Mouse (Mus musculus) heart, adult 8-10 months (tissue): ENCODE data around the gene Erp44. TPM values are rescaled to one million over a fixed set of nuclear protein-coding genes. Genes with fewer than 3 reads are reported as not detected.

Experiments
- DNase-seq: peaks from one replicate; pipeline ENCODE4 v3.0.0; 2022; ENCODE audit warnings: low spot score
- microRNA-seq: library from miRNA; unstranded; fragments of <30 nt; microRNA quantifications from one replicate; pipeline ENCODE4 v1.2.0, GENCODE M21; 2022
- total RNA-seq, 4 experiments: library from RNA; stranded (reverse); gene quantifications; 2 replicates each; pipeline ENCODE4 v1.2.4; 2022

The Erp44 gene
- total RNA-seq, 4 experiments from 2014 or later, result 23.4 to 27.4 (median 25.4) TPM

DNA sequence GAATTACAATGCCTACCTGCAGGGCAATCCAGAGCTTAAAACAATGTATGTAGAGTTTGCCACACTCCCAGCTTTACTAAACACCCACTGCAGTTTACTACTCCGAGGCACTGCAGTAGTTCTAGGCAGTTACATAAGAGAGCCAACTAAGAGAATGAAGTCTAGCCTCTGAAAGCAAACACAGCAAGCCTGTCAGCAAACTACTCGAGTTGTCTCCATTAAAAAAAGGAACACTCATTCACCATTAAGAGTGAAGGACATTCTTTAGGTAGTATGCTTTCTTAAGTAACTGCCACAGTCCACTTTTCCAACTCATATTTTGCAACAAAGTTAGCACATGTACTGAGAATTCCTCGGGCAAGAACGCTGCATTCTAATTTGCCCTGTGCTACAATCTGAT lies 40.3 kb downstream of the Erp44 start:
- no peak for DNase-seq

DNA sequence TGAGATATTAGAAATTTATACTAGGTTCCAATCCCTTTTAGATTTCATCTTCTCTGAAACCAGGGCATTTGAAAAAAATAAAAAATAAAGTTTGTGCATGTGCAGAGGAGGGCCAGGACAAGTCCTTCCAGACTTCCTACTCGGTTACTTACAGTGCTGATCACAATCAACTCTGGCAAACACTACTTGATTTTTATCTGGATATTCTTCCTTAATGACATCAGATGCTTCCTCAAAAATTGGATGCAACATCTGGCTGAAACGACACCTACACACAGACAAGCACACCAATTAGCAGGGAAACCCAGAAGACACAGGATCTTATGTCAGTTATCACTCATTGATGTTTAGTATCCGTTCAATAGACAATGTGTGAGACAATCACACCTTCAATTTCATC lies 42.6 kb downstream of the Erp44 start:
- DNase-seq, result no peak

- DNase-seq, result no peak
These were observed 52.6 kb downstream of the Erp44 start for GRCm38 (mm10) chr4:48226800-48227199.

DNA sequence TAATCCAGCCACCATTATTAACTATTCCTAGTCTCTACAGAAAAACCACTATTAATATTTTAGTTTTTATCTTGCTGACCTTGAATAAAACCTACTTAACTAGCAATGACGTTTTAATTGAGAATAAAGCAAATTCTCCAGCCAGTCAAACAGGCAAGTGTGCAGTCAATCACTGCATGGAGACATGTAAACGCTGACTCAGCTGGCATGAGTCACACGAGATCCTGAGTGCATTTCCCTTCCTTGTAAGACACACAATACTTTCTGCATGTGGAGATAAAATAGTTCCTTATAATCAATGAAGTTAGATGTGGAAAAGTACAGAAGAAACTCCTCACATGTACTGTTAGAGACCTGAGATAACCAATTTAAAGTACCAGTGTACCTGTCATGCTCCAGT lies 53.8 kb downstream of the Erp44 start:
- DNase-seq, result no peak

DNA sequence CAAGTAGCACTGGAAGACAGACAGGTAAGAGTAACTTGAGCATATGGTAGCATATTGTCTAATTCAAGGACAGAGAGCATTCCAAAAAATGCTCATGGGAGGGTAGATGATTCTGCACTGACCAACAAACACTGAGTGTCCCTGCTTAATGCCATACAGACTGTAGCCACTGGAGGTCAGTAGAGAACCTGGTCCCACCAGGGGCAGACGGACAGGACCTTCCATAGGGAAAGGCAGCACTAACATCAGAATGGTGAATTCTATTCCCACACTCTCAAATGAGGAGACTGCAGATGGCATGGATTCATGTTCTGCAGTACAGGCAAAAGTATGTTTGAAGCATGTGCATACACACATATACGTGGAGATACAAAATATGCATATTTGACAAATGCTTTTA lies 54.2 kb downstream of the Erp44 start:
- DNase-seq, result peak; percentile 77

DNA sequence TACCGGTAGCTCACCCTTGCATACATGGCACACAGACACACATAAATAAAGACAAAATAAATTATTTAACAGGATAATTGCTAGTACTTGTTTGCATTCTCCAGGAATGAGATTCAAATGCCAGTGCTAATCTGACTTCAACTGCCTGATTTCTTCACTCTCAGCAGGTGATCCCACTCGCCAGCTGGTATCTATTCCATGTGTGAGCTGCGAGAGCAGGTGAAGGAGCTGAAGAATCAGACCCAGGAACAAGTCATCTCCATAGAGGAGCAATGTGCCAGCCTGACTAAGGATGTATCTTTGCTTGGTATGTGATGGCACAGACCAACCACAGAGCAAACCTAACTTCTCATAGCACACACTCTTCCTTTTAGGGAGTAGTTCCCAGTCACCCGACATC lies 75.8 kb downstream of the Erp44 start:
- no peak for DNase-seq

DNA sequence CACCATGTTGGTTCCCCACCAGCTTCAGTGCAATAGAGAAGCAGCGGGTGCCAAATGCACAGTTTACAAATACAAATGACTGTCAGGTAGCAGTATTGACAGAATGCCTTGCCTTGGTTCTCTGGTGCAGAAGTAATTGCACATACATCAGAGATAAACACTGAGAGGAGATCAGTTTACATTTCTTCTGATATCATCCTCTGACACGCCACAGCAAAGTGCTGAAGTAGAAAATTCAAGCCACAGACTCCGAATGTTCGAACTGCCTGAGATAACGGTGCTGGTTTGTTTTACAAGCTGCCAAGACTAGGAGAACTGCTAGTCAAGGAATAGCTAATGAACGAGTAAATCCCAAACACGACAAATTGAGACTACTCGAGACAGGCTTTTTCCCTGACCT lies 80.9 kb downstream of the Erp44 start:
- no peak for DNase-seq

DNA sequence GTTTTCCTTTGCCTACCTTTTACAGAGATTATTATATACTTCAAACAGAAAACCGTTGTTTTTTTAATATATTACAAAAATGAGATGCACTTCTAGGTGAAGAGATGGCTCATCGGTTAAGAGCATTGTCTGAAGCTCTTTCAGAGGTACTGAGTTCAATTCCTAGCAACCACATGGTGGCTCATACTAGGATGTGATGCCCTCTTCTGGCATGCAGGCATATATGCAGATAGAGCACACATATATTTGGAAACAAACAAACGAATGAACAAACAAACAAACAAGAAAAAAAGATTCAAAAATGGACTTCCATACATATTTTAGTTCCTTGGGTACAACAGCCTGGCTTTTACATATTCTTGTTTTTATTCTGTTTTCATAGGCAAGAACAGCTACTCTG lies 81.4 kb downstream of the Erp44 start:
- no peak for DNase-seq

- DNase-seq, result no peak
These were observed 97.1 kb downstream of the Erp44 start for GRCm38 (mm10) chr4:48182115-48182806.

DNA sequence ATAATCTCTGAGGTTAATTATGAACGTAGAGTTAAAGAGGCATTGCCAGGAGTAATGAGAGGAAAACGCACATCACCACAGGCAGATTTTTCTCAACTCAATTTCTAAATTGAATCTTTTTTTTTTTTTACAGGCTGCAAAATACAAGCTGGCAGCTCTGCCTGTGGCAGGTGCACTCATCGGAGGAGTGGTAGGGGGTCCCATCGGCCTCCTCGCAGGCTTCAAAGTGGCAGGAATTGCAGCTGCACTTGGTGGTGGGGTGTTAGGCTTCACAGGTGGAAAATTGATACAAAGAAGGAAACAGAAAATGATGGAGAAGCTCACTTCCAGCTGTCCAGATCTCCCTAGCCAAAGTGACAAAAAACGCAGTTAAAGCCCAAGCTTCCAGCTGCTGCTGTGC lies 98.0 kb downstream of the Erp44 start:
- no peak for DNase-seq

DNA sequence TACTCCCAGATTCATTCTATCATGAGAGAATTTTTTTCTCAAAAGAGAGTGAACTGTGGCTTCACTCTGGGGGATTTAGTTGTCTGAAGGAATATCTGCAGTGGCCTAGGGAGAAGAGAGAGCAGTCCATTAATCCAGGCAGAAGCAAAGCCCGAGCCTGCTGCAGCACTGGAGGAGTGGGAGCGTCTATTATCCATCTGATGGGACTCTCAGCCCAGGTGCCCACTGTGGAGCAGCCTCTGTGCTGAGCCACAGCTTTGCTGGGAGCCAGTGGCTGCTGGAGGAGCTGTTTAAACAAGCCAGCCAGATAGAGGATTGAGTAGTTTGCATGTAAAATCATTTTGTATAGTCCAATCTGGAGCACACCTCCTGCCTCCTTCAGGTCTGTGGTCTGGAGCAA lies 98.4 kb downstream of the Erp44 start:
- DNase-seq, result no peak

- no peak for DNase-seq
These were observed 103.7 kb downstream of the Erp44 start for GRCm38 (mm10) chr4:48175666-48176065.

DNA sequence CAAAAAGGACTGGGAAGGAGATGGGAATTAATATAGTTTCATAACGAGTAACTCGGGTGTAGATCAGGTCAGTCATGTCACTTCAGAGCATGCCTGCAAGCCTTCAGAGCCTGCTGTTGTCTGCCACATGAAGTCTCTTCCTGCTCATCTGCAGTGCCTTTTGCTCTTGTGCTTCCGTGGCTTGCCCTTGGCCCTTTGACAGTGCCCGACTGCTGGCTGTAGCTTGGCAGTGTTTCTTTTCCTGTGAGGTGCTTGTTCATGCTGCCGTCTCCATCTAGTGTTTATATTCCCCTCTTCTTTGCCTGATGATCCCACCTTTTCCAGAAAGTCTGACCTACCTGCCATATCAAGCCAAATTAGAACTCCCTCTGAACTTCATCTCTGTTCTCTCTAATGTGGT lies 115.5 kb downstream of the Erp44 start:
- no peak for DNase-seq

- no peak for DNase-seq
These were observed 119.0 kb downstream of the Erp44 start for GRCm38 (mm10) chr4:48160386-48160785.

GRCm38 (mm10) chr4:48155864-48156263 lies 123.5 kb downstream of the Erp44 start:
- no peak for DNase-seq

- DNase-seq, result no peak
These were observed 126.1 kb downstream of the Erp44 start for GRCm38 (mm10) chr4:48153229-48153628.

GRCm38 (mm10) chr4:48149492-48149891 lies 129.9 kb downstream of the Erp44 start:
- no peak for DNase-seq

Small RNA genes within 50 kb of the gene (microRNA-seq; reads per million reads assigned to microRNA genes)
- gene Mir1958, result not detected

Other genes starting within 250 kb of the Erp44 start
- gene Nr4a3, start 234.4 kb downstream of the Erp44 start, total RNA-seq, result 1 to 10 TPM; 1.5 to 4.7 (median 2.9) TPM
- gene Stx17, start 154.6 kb downstream of the Erp44 start, total RNA-seq, result 10 to 100 TPM; 21.9 to 32.9 (median 29.3) TPM
- gene Invs, start 202 bp upstream of the Erp44 start, total RNA-seq, result 1 to 10 TPM; 2.0 to 2.6 (median 2.4) TPM
- 10 to 100 TPM in 1 of 4 experiments, 1 to 10 TPM in 3; 7.6 to 10.3 (median 8.3) TPM for gene Tex10, start 193.9 kb upstream of the Erp44 start, total RNA-seq